Mouse (Mus musculus) limb, embryonic 11.5 days (tissue): ENCODE results near the gene Bloc1s3. TPM values are rescaled to one million over a fixed set of nuclear protein-coding genes. Genes with fewer than 3 reads are reported as not detected.

Experiments used
- ATAC-seq: fragments of 200-750 bp; cut with Nextera tagmentation; 2 replicates; pipeline ENCODE4 v1.8.0; 2017; ENCODE audit warnings: low read depth; ENCODE audit not compliant: insufficient number of reproducible peaks, low FRiP score, low TSS enrichment
- DNase-seq: peaks from one replicate; pipeline ENCODE4 v3.0.0-alpha.2; 2015; ENCODE audit warnings: low spot score
- H3K27ac ChIP-seq: fragments of 300-500 bp; sonication (generic); replicated peaks from 2 replicates; pipeline ENCODE4 v1.5.1; 2014; ENCODE audit warnings: low read depth, mild to moderate bottlenecking, low read length
- H3K27me3 ChIP-seq: fragments of 300-500 bp; sonication (generic); 2 replicates; pipeline ENCODE4 v1.6.1; 2014; ENCODE audit warnings: mild to moderate bottlenecking, low read length, mixed read lengths; ENCODE audit not compliant: control insufficient read depth, insufficient read depth
- H3K36me3 ChIP-seq: fragments of 300-500 bp; sonication (generic); 2 replicates; pipeline ENCODE4 v1.6.1; 2014; ENCODE audit warnings: mild to moderate bottlenecking, low read length, moderate library complexity, mixed read lengths; ENCODE audit not compliant: control insufficient read depth, insufficient read depth
- H3K4me1 ChIP-seq: fragments of 300-500 bp; sonication (generic); 2 replicates; pipeline ENCODE4 v1.6.1; 2014; ENCODE audit warnings: low read length, mixed read lengths; ENCODE audit not compliant: control insufficient read depth, insufficient read depth
- H3K4me2 ChIP-seq: fragments of 300-500 bp; sonication (generic); 2 replicates; pipeline ENCODE4 v1.6.1; 2014; ENCODE audit warnings: low read depth, mild to moderate bottlenecking, moderate library complexity; ENCODE audit not compliant: severe bottlenecking
- H3K4me3 ChIP-seq: fragments of 300-500 bp; sonication (generic); 2 replicates; pipeline ENCODE4 v1.5.1; 2014; ENCODE audit warnings: low read depth, low read length
- H3K9ac ChIP-seq: fragments of 300-500 bp; sonication (generic); 2 replicates; pipeline ENCODE4 v1.6.1; 2014; ENCODE audit warnings: mild to moderate bottlenecking, low read length
- H3K9me3 ChIP-seq: fragments of 300-500 bp; sonication (generic); 2 replicates; pipeline ENCODE4 v1.6.1; 2016; ENCODE audit warnings: low read length; ENCODE audit not compliant: control insufficient read depth
- whole genome bisulfite sequencing: fragments of 180-500 bp; shearing (Covaris S2); extraction: QIAGEN DNeasy Blood & Tissue Kit; methylation state at CpG from one replicate; pipeline ENCODE4 v1.1.7; 2014; 5-methylcytosine and 5-hydroxymethylcytosine counted together
- polyA plus RNA-seq: library from polyadenylated mRNA; unstranded; fragments of >200 nt; fragmentation: Nextera tagmentation; extraction: Ambion mirVana; gene quantifications from 2 replicates; pipeline ENCODE4 v1.2.1, GENCODE M21; 2014

Gene Bloc1s3
- polyA plus RNA-seq, 1 experiment from 2014 or later, result 2.7 TPM

- no peak overlapping the region for H3K9ac ChIP-seq
These were observed 35.4 kb upstream of the Bloc1s3 start for GRCm38 (mm10) chr7:19543584-19543983.

GRCm38 (mm10) chr7:19542155-19542691 is 34.1 kb upstream of the Bloc1s3 start:
- no peak for DNase-seq
- Histone ChIP-seq H3K9ac (no peak overlapping the region), H3K27me3 (no peaks in the 10 kb centered on the region), H3K4me3 (no peak overlapping the region), H3K27ac (no peak overlapping the region), H3K4me1 (0 out of 2 replicates have a peak, but pooled peaks cover 3% of the 10 kb centered on the region), H3K9me3 (no peaks in the 10 kb centered on the region), H3K4me2 (no peak overlapping the region), H3K36me3 (no peaks in the 10 kb centered on the region; the same call in none of the 2 replicates)
- 77% methylated on average over 8 of the region's 8 CpGs for WGBS
- ATAC-seq, result no peak; the same call in 1 of the 2 replicates

More at GRCm38 (mm10) chr7:19543584-19543983, 35.4 kb upstream of the Bloc1s3 start:
- 56% methylated on average over 6 of the region's 6 CpGs for WGBS
- no peak overlapping the region for H3K4me2 ChIP-seq
- no peak overlapping the region for H3K4me3 ChIP-seq
- no peaks in the 10 kb centered on the region; the same call in none of the 2 replicates for H3K36me3 ChIP-seq
- ATAC-seq (no peak), DNase-seq (peak; percentile 44)
- 0 out of 2 replicates have a peak, but pooled peaks cover 3% of the 10 kb centered on the region for H3K4me1 ChIP-seq
- H3K27ac ChIP-seq, result no peak overlapping the region
- no peaks in the 10 kb centered on the region for H3K9me3 ChIP-seq
- H3K27me3 ChIP-seq, result no peaks in the 10 kb centered on the region

GRCm38 (mm10) chr7:19541681-19542154 is 33.6 kb upstream of the Bloc1s3 start:
- DNase-seq, result no peak
- no peak for ATAC-seq
- WGBS, result 82% methylated on average over 7 of the region's 7 CpGs
- H3K4me1 ChIP-seq, result 0 out of 2 replicates have a peak, but pooled peaks cover 3% of the 10 kb centered on the region
- no peak overlapping the region for H3K27ac ChIP-seq
- H3K4me3 ChIP-seq, result no peak overlapping the region
- H3K9ac ChIP-seq, result no peak overlapping the region
- H3K36me3 ChIP-seq, result no peaks in the 10 kb centered on the region; the same call in none of the 2 replicates
- no peaks in the 10 kb centered on the region for H3K9me3 ChIP-seq
- no peak overlapping the region for H3K4me2 ChIP-seq
- no peaks in the 10 kb centered on the region for H3K27me3 ChIP-seq

GRCm38 (mm10) chr7:19540771-19541566 is 32.8 kb upstream of the Bloc1s3 start:
- Histone ChIP-seq H3K4me2 (no peak overlapping the region), H3K4me1 (0 out of 2 replicates have a peak, but pooled peaks cover 2% of the 10 kb centered on the region), H3K4me3 (no peak overlapping the region), H3K27ac (no peak overlapping the region), H3K27me3 (no peaks in the 10 kb centered on the region), H3K9ac (no peak overlapping the region), H3K9me3 (no peaks in the 10 kb centered on the region), H3K36me3 (no peaks in the 10 kb centered on the region; the same call in none of the 2 replicates)
- DNase-seq (no peak), ATAC-seq (no peak)
- 94% methylated on average over 2 of the region's 2 CpGs for WGBS

- 90% methylated on average over 10 of the region's 10 CpGs for WGBS
- ATAC-seq, result no peak
These were observed 26.5 kb upstream of the Bloc1s3 start for GRCm38 (mm10) chr7:19534676-19535075.

GRCm38 (mm10) chr7:19532240-19532639 is 24.1 kb upstream of the Bloc1s3 start:
- Histone ChIP-seq H3K4me2 (no peak overlapping the region), H3K36me3 (peaks cover 40% of the 10 kb centered on the region), H3K4me1 (0 out of 2 replicates have a peak, but pooled peaks cover 2% of the 10 kb centered on the region), H3K9ac (no peak overlapping the region), H3K9me3 (no peaks in the 10 kb centered on the region), H3K4me3 (no peak overlapping the region), H3K27me3 (no peaks in the 10 kb centered on the region), H3K27ac (no peak overlapping the region)
- DNase-seq, result no peak
- 95% methylated on average over 14 of the region's 14 CpGs for WGBS
- no peak for ATAC-seq

More at GRCm38 (mm10) chr7:19534676-19535075, 26.5 kb upstream of the Bloc1s3 start:
- no peak for DNase-seq
- no peak overlapping the region for H3K9ac ChIP-seq
- H3K27me3 ChIP-seq, result no peaks in the 10 kb centered on the region
- no peak overlapping the region for H3K4me2 ChIP-seq
- H3K9me3 ChIP-seq, result no peaks in the 10 kb centered on the region
- 0 out of 2 replicates have a peak, but pooled peaks cover 2% of the 10 kb centered on the region for H3K4me1 ChIP-seq
- no peak overlapping the region for H3K27ac ChIP-seq
- peaks cover 40% of the 10 kb centered on the region for H3K36me3 ChIP-seq
- H3K4me3 ChIP-seq, result no peak overlapping the region

- no peak overlapping the region for H3K4me2 ChIP-seq
- WGBS, result 63% methylated on average over 10 of the region's 10 CpGs
- ATAC-seq (no peak), DNase-seq (no peak)
- H3K27me3 ChIP-seq, result no peaks in the 10 kb centered on the region
- H3K36me3 ChIP-seq, result peaks cover 40% of the 10 kb centered on the region
- no peak overlapping the region for H3K9ac ChIP-seq
- H3K27ac ChIP-seq, result no peak overlapping the region
- no peak overlapping the region for H3K4me3 ChIP-seq
- H3K4me1 ChIP-seq, result 0 out of 2 replicates have a peak, but pooled peaks cover under 1% of the 10 kb centered on the region
- no peaks in the 10 kb centered on the region for H3K9me3 ChIP-seq
These were observed 22.9 kb upstream of the Bloc1s3 start for GRCm38 (mm10) chr7:19531077-19531476.

- H3K36me3 ChIP-seq, result no peaks in the 10 kb centered on the region
- H3K4me1 ChIP-seq, result peaks cover 19% of the 10 kb centered on the region
- H3K27ac ChIP-seq, result no peak overlapping the region
- no peak overlapping the region for H3K9ac ChIP-seq
- WGBS, result 52% methylated on average over 2 of the region's 2 CpGs
- H3K4me3 ChIP-seq, result no peak overlapping the region; the same call in 1 of the 2 replicates
- no peak overlapping the region for H3K4me2 ChIP-seq
- H3K9me3 ChIP-seq, result no peaks in the 10 kb centered on the region; the same call in 1 of the 2 replicates
- H3K27me3 ChIP-seq, result peaks cover 51% of the 10 kb centered on the region
- no peak for ATAC-seq
- DNase-seq, result no peak
These were observed 16.9 kb upstream of the Bloc1s3 start for GRCm38 (mm10) chr7:19525105-19525481.
